Mouse (Mus musculus): ENCODE measurements at regions not wholly inside any gene's neighbourhood (a gene's known extent, or its start where the extent isn't known, plus 50 kb on each side); places are given as distances from the start of the nearest gene placed in this dataset.

- Histone ChIP-seq H3K9me3 (no peaks in the 10 kb centered on the region), H3K4me3 (replicated peaks) (peak overlapping the region; percentile 75), H3K27me3 (replicated peaks) (peaks cover 2% of the 10 kb centered on the region), H3K4me1 (peaks cover 57% of the 10 kb centered on the region), H3K36me3 (replicated peaks; ENCODE audit: low read length) (no peaks in the 10 kb centered on the region)
- TF ChIP-seq FLI1 (IDR thresholded peaks at IDR 0.05; ENCODE audit: low read length) (no peak), GATA1 (IDR thresholded peaks at IDR 0.05; ENCODE audit: borderline replicate concordance, low read length) (no peak)
Observed at GRCm38 (mm10) chr10:66911261-66911911, 184.5 kb upstream of the Jmjd1c start.

GRCm38 (mm10) chr10:66912440-66912839 is 183.5 kb upstream of the Jmjd1c start:
- H3K36me3 ChIP-seq (replicated peaks; ENCODE audit: low read length), result no peaks in the 10 kb centered on the region
- H3K9me3 ChIP-seq, result peaks cover 2% of the 10 kb centered on the region; the same call in 1 of the 2 replicates
- peaks cover 2% of the 10 kb centered on the region for H3K27me3 ChIP-seq (replicated peaks)
- no peak overlapping the region for H3K4me3 ChIP-seq (replicated peaks)
- no peak for TF ChIP-seq GATA1 (IDR thresholded peaks at IDR 0.05; ENCODE audit: borderline replicate concordance, low read length)
- no peak for TF ChIP-seq FLI1 (IDR thresholded peaks at IDR 0.05; ENCODE audit: low read length)
- H3K4me1 ChIP-seq, result peaks cover 47% of the 10 kb centered on the region

DNA sequence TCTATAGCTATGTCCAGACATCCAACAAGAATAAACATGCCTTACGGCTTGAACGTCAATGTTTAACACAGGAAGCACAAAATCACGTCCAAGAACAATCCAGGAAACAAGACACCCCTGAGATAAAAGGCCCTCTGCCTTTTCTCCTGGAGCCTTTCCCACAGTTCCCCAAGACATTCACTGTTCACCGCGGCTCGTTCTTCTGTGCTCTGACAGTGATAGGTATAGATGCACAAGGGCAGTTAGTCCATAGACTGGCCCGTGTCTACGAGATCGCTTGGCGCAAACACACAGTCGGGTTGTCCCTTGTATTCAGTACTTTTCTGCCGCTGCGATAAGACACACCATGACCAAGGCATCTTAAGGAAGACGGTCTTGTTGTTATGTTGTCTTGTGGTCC is 182.7 kb upstream of the Jmjd1c start:
- TF ChIP-seq GATA1 (IDR thresholded peaks at IDR 0.05; ENCODE audit: borderline replicate concordance, low read length) (no peak), FLI1 (IDR thresholded peaks at IDR 0.05; ENCODE audit: low read length) (no peak)
- peaks cover 3% of the 10 kb centered on the region for H3K36me3 ChIP-seq (replicated peaks; ENCODE audit: low read length)
- peaks cover 40% of the 10 kb centered on the region for H3K4me1 ChIP-seq
- peaks cover 7% of the 10 kb centered on the region for H3K9me3 ChIP-seq
- no peak overlapping the region for H3K4me3 ChIP-seq (replicated peaks)
- H3K27me3 ChIP-seq (replicated peaks), result peaks cover 4% of the 10 kb centered on the region

DNA sequence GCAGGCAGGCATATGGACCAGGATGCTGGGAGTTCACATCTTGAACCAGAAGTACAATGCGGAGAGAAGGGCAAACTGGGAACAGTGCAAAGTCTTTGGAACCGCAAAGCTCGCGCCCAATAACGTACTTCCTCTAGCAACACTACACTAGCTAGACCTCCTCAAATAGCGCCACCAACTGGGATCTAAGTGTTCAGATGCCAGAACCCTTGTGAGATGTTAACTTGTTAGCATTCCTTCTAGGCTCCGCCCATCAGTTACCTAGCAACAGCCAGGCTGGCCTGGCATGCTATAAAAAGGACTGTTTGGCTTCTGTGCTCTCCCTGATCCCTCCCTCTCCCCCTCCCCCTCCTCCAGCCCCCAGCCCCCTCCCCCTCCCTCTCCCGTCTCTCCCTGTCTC is 182.3 kb upstream of the Jmjd1c start:
- Histone ChIP-seq H3K9me3 (peaks cover 11% of the 10 kb centered on the region), H3K36me3 (replicated peaks; ENCODE audit: low read length) (peaks cover 3% of the 10 kb centered on the region), H3K27me3 (replicated peaks) (peaks cover 6% of the 10 kb centered on the region), H3K4me3 (replicated peaks) (no peak overlapping the region), H3K4me1 (peaks cover 36% of the 10 kb centered on the region)
- TF ChIP-seq GATA1 (IDR thresholded peaks at IDR 0.05; ENCODE audit: borderline replicate concordance, low read length), result no peak
- no peak for TF ChIP-seq FLI1 (IDR thresholded peaks at IDR 0.05; ENCODE audit: low read length)

- TF ChIP-seq FLI1 (IDR thresholded peaks at IDR 0.05; ENCODE audit: low read length), result no peak
- no peak for TF ChIP-seq GATA1 (IDR thresholded peaks at IDR 0.05; ENCODE audit: borderline replicate concordance, low read length)
- Histone ChIP-seq H3K4me3 (replicated peaks) (no peak overlapping the region), H3K36me3 (replicated peaks; ENCODE audit: low read length) (peaks cover 3% of the 10 kb centered on the region), H3K9me3 (peaks cover 12% of the 10 kb centered on the region), H3K4me1 (peaks cover 35% of the 10 kb centered on the region), H3K27me3 (replicated peaks) (peaks cover 13% of the 10 kb centered on the region)
Observed at GRCm38 (mm10) chr10:66914288-66914975, 181.5 kb upstream of the Jmjd1c start.

DNA sequence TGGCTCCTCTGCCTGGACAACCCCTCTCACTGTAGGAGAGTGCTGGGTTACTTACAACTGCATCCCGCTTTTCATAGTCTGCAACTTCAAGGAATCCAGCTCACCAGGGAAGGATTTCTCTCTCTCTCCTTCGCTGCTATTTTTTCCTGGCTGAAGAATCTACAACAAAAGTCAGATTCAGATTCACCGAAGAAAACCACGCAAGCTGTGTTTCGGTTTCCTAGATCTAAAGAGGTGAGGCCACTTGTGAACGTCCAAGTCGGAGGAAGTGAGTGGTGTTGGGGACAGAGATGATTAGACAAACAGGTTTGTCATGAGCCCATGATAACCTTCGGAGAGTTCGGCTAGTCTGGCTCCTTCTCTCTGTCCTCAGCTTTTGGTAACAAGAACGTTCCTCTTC is 180.1 kb upstream of the Jmjd1c start:
- Histone ChIP-seq H3K27me3 (replicated peaks) (peaks cover 18% of the 10 kb centered on the region), H3K36me3 (replicated peaks; ENCODE audit: low read length) (peaks cover 3% of the 10 kb centered on the region), H3K4me3 (replicated peaks) (no peak overlapping the region), H3K4me1 (peaks cover 36% of the 10 kb centered on the region), H3K9me3 (peaks cover 12% of the 10 kb centered on the region)
- no peak for TF ChIP-seq GATA1 (IDR thresholded peaks at IDR 0.05; ENCODE audit: borderline replicate concordance, low read length)
- no peak for TF ChIP-seq FLI1 (IDR thresholded peaks at IDR 0.05; ENCODE audit: low read length)

- Histone ChIP-seq H3K4me3 (replicated peaks) (no peak overlapping the region), H3K36me3 (replicated peaks; ENCODE audit: low read length) (peaks cover 3% of the 10 kb centered on the region), H3K27me3 (replicated peaks) (peaks cover 33% of the 10 kb centered on the region), H3K4me1 (peaks cover 26% of the 10 kb centered on the region), H3K9me3 (peaks cover 12% of the 10 kb centered on the region)
- no peak for TF ChIP-seq GATA1 (IDR thresholded peaks at IDR 0.05; ENCODE audit: borderline replicate concordance, low read length)
- TF ChIP-seq FLI1 (IDR thresholded peaks at IDR 0.05; ENCODE audit: low read length), result no peak
Observed at GRCm38 (mm10) chr10:66917725-66918124, 178.2 kb upstream of the Jmjd1c start.

DNA sequence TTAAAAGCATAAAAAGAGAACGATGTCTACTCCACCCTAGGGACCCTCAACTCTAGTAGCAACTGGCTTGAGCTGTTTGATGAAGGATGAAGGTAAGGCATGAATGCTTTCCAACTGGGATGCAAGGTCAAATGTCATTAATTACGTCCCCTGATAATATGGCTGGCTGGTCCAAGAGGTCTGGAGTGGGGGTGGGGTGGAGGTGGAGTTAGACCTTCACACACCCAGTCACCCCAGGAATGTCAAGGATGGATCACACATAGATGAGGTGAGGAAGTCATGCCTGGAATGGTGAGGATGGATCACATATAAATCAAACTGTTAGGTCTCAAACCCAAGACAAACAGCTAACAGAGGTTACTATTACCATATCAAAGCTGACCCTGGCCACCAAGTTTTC is 177.2 kb upstream of the Jmjd1c start:
- H3K36me3 ChIP-seq (replicated peaks; ENCODE audit: low read length), result peaks cover 3% of the 10 kb centered on the region
- H3K9me3 ChIP-seq, result peaks cover 12% of the 10 kb centered on the region
- peaks cover 37% of the 10 kb centered on the region for H3K27me3 ChIP-seq (replicated peaks)
- peaks cover 17% of the 10 kb centered on the region for H3K4me1 ChIP-seq
- H3K4me3 ChIP-seq (replicated peaks), result no peak overlapping the region
- TF ChIP-seq FLI1 (IDR thresholded peaks at IDR 0.05; ENCODE audit: low read length), result no peak
- TF ChIP-seq GATA1 (IDR thresholded peaks at IDR 0.05; ENCODE audit: borderline replicate concordance, low read length), result no peak

DNA sequence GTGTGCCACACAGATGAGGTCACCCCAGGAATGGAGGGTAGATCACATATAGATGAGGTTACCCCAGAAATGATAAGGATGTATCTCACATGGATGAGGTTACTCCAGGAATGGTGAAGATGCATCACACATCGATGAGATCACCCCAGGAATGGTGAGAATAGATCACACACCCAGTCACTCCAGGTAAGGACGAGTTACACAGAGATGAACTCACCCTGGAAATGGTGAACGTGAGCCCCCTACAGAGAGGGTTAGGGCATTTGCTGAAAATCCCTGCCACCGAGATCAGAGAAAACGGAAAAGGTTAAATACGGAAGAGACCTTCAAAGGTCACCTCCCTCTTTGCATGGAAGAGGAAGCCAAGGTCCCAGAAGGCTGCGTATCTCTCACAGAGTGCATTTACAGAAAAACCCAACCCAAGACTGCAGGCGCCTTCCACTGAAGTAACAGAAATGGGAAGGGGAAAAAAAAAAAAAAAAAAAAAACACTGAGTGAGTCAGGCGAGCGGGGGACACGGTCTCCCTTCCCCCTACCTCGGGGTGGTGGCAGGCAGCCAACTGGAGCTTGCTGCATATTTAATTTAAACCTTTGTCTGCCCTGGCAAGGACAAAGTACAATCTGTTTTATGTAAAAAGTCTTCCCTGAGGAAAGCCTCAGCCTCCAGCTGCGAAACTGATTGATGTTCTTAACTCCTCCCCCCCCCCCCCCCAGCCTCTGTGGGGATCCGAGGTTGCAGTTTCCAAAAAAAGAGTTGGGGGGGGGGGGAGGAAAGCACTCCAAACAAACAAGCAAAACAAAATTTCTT is 175.8 kb upstream of the Jmjd1c start:
- TF ChIP-seq GATA1 (IDR thresholded peaks at IDR 0.05; ENCODE audit: borderline replicate concordance, low read length) (no peak), FLI1 (IDR thresholded peaks at IDR 0.05; ENCODE audit: low read length) (no peak)
- H3K4me1 ChIP-seq, result peaks cover 17% of the 10 kb centered on the region
- H3K36me3 ChIP-seq (replicated peaks; ENCODE audit: low read length), result peaks cover 3% of the 10 kb centered on the region
- peak overlapping the region; percentile 69 for H3K4me3 ChIP-seq (replicated peaks)
- H3K9me3 ChIP-seq, result peaks cover 12% of the 10 kb centered on the region
- H3K27me3 ChIP-seq (replicated peaks), result peaks cover 38% of the 10 kb centered on the region
